Mouse (Mus musculus) embryonic facial prominence, embryonic 10.5 days (tissue): ENCODE measurements at regions not wholly inside any gene's neighbourhood (a gene's known extent, or its start where the extent isn't known, plus 50 kb on each side); places are given as distances from the start of the nearest gene placed in this dataset.

Source experiments
- DNase-seq: peaks from one replicate; pipeline ENCODE4 v3.0.0-alpha.2; 2017; ENCODE audit warnings: low spot score
- H3K27ac ChIP-seq: fragments of 300-500 bp; sonication (generic); replicated peaks from 2 replicates; pipeline ENCODE4 v1.5.1; 2016; ENCODE audit warnings: mild to moderate bottlenecking
- H3K27me3 ChIP-seq: fragments of 300-500 bp; sonication (generic); replicated peaks from 2 replicates; pipeline ENCODE4 v1.6.1; 2016; ENCODE audit warnings: low read depth, mild to moderate bottlenecking; ENCODE audit not compliant: poor library complexity, severe bottlenecking
- H3K36me3 ChIP-seq: fragments of 300-500 bp; sonication (generic); replicated peaks from 2 replicates; pipeline ENCODE4 v1.6.1; 2016; ENCODE audit warnings: mild to moderate bottlenecking, moderate library complexity
- H3K4me1 ChIP-seq: fragments of 300-500 bp; sonication (generic); 2 replicates; pipeline ENCODE4 v1.6.1; 2016
- H3K4me3 ChIP-seq: fragments of 300-500 bp; sonication (generic); 2 replicates; pipeline ENCODE4 v1.5.1; 2016; ENCODE audit warnings: mild to moderate bottlenecking, moderate library complexity
- H3K9me3 ChIP-seq: fragments of 300-500 bp; sonication (generic); 2 replicates; pipeline ENCODE4 v1.6.1; 2016; ENCODE audit warnings: mild to moderate bottlenecking
- WGBS: fragments of 180-500 bp; shearing (Covaris S2); methylation state at CpG from one replicate; pipeline ENCODE4 v1.1.7; 2016; 5-methylcytosine and 5-hydroxymethylcytosine counted together

- no peaks in the 10 kb centered on the region for H3K27me3 ChIP-seq
- WGBS, result 55% methylated on average over 7 of the region's 7 CpGs
- no peak for DNase-seq
Observed at GRCm38 (mm10) chr1:35266626-35267025, 416.9 kb downstream of the Plekhb2 start.

GRCm38 (mm10) chr1:35267883-35268282 lies 418.1 kb downstream of the Plekhb2 start:
- Histone ChIP-seq H3K4me1 (no peaks in the 10 kb centered on the region), H3K9me3 (no peaks in the 10 kb centered on the region), H3K36me3 (no peaks in the 10 kb centered on the region), H3K27ac (no peak overlapping the region), H3K4me3 (no peak overlapping the region), H3K27me3 (no peaks in the 10 kb centered on the region)
- DNase-seq, result no peak
- WGBS, result 84% methylated on average over 7 of the region's 7 CpGs

More at GRCm38 (mm10) chr1:35266626-35267025, 416.9 kb downstream of the Plekhb2 start:
- H3K36me3 ChIP-seq, result no peaks in the 10 kb centered on the region
- no peak overlapping the region for H3K4me3 ChIP-seq
- no peaks in the 10 kb centered on the region for H3K9me3 ChIP-seq
- H3K27ac ChIP-seq, result no peak overlapping the region
- no peaks in the 10 kb centered on the region for H3K4me1 ChIP-seq

DNA sequence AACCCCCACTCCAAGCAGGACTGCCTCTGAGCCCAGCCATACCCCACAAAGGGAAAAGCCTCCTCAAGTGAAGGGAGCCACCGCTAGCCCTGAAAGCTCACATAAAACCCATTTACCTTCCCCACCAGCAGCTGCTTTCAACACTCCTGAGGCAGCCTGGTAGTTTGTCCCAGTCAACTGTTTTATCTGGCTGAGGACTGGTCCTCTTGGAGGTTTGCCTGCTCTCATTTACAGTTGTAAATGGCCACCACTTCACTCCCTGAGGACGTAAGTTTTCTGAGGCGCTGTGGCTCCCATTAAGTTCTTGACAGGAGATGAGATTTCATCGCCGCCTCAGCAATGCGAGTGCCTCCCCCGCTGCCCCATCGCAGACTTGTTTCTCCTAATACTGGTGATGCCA lies 425.2 kb downstream of the Plekhb2 start:
- 92% methylated on average over 8 of the region's 8 CpGs for WGBS
- Histone ChIP-seq H3K27ac (no peak overlapping the region), H3K27me3 (no peaks in the 10 kb centered on the region), H3K4me1 (no peaks in the 10 kb centered on the region), H3K36me3 (no peaks in the 10 kb centered on the region), H3K4me3 (no peak overlapping the region), H3K9me3 (no peaks in the 10 kb centered on the region)
- no peak for DNase-seq
